In the genomic region with DNA sequence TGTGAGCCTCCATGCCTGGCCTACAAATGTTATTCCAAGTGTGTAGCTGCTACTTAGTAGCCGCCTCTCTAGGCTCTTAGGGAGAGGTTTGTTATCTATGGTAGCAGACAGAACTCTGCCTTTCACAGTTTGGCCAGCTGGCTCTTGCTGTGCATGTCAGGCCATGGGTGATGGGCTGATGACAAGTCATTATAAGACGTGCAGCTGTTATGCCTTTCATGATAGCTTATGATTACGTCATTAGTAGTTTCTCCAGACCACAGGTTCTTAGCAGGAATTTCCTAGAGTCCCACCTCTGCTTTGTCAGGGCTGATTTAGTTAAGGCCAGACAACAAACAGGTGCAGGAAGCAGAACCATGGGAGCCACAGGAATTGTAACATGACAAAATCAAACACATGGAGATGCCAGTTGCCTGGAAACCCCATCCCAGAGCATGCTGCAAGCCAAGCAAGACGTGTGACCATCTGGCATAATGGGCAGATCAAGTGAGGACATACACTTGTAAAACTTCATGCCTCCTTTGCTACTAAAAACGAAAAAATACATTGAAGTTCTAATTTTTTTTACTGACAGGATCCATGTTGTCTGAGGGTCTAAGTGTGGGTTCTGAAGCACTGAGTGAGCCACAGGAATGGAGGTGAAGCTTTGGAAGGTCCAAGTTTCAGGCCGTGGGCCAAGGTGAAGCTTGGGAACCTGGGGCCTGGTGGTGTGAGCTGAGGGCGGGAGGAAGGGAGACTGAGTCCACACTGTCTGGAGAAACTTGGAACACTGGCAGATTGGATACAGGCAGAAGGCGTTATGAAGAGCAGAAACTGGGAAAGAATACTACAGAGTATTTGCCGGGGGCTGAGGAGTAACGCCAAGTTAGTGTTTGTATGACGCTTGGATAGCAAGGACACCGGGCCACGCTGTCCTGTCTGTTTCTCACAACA, we compare ENCODE assay signal across 8 mouse cellular contexts. TPM values are rescaled to one million over a fixed set of nuclear protein-coding genes. Genes with fewer than 3 reads are reported as not detected.
DNase-seq lines count a peak whose midpoint lies in the region; ATAC-seq lines count a peak whose summit lies in the region.

No protein-coding gene starts in this region.

- H3K4me3 ChIP-seq in forebrain, embryonic 14.5 days (ENCODE audit: low read depth, low read length): no peak overlapping the region
- H3K4me3 ChIP-seq in forebrain, embryonic 13.5 days: no peak overlapping the region
- H3K4me3 ChIP-seq in liver, embryonic 13.5 days (replicated peaks): no peak overlapping the region

- no peaks in the 10 kb centered on the region for H3K9me3 ChIP-seq in forebrain, embryonic 14.5 days (replicated peaks; ENCODE audit: control insufficient read depth, low read length)
- no peaks in the 10 kb centered on the region for H3K9me3 ChIP-seq in forebrain, embryonic 13.5 days (replicated peaks)
- H3K9me3 ChIP-seq in liver, embryonic 13.5 days (replicated peaks): no peaks in the 10 kb centered on the region

- 81% methylated on average over 13 of the region's 13 CpGs for WGBS in forebrain, embryonic 14.5 days
- WGBS in forebrain, embryonic 13.5 days: 86% methylated on average over 13 of the region's 13 CpGs
- 67% methylated on average over 13 of the region's 13 CpGs for WGBS in liver, embryonic 13.5 days (ENCODE audit: insufficient replicate concordance)

- H3K36me3 ChIP-seq in forebrain, embryonic 14.5 days (ENCODE audit: control insufficient read depth, insufficient read depth, low read length): no peaks in the 10 kb centered on the region
- no peaks in the 10 kb centered on the region for H3K36me3 ChIP-seq in forebrain, embryonic 13.5 days (ENCODE audit: poor library complexity, severe bottlenecking)
- H3K36me3 ChIP-seq in liver, embryonic 13.5 days: no peaks in the 10 kb centered on the region

- no peak overlapping the region for H3K9ac ChIP-seq in forebrain, embryonic 14.5 days (ENCODE audit: low read length)
- H3K9ac ChIP-seq in forebrain, embryonic 13.5 days: no peak overlapping the region
- peak overlapping the region; percentile 57 for H3K9ac ChIP-seq in liver, embryonic 13.5 days

- no peaks in the 10 kb centered on the region for H3K27me3 ChIP-seq in forebrain, embryonic 14.5 days (replicated peaks; ENCODE audit: control insufficient read depth, insufficient read depth, low read length)
- no peaks in the 10 kb centered on the region for H3K27me3 ChIP-seq in forebrain, embryonic 13.5 days
- peaks cover 5% of the 10 kb centered on the region; the same call in 1 of the 2 replicates for H3K27me3 ChIP-seq in liver, embryonic 13.5 days

- H3K4me1 ChIP-seq in forebrain, embryonic 14.5 days (ENCODE audit: control insufficient read depth, insufficient read depth, low read length): no peaks in the 10 kb centered on the region
- H3K4me1 ChIP-seq in forebrain, embryonic 13.5 days: no peaks in the 10 kb centered on the region
- peaks cover 52% of the 10 kb centered on the region for H3K4me1 ChIP-seq in liver, embryonic 13.5 days (replicated peaks)

- DNase-seq in forebrain, embryonic 14.5 days (ENCODE audit: low spot score): peak; percentile 23
- peak; percentile 53 for DNase-seq in MN1 (ENCODE audit: low spot score)
- peak; percentile 28 to 30 for DNase-seq in heart, adult 9 months (ENCODE audit: low spot score in 2 of 2)
- peak; percentile 79 for DNase-seq in liver, embryonic 13.5 days
- DNase-seq in kidney, adult 8-10 months: no peak
- no peak for DNase-seq in kidney, adult 9 months
- DNase-seq in neural tube, embryonic 10.5 days (ENCODE audit: extremely low spot score, low spot score): no peak

- H3K4me2 ChIP-seq in forebrain, embryonic 14.5 days (ENCODE audit: low read length): no peak overlapping the region
- no peak overlapping the region for H3K4me2 ChIP-seq in forebrain, embryonic 13.5 days
- H3K4me2 ChIP-seq in liver, embryonic 13.5 days: peak overlapping the region; percentile 47

- H3K27ac ChIP-seq in forebrain, embryonic 14.5 days (ENCODE audit: low read depth, low read length): no peak overlapping the region
- no peak overlapping the region for H3K27ac ChIP-seq in forebrain, embryonic 13.5 days
- H3K27ac ChIP-seq in liver, embryonic 13.5 days: peak overlapping the region; percentile 94

- no peak for ATAC-seq in forebrain, embryonic 14.5 days
- ATAC-seq in forebrain, embryonic 13.5 days: no peak
- peak; percentile 99 for ATAC-seq in liver, embryonic 13.5 days (ENCODE audit: low read depth)

RNA-seq across cellular contexts. Expression of gene Isca2, which starts 46.5 kb away (rescaled TPM):
- polyA plus RNA-seq in forebrain, embryonic 14.5 days (2014; fragmentation: Nextera tagmentation; extraction: Ambion mirVana): 137 and 163 TPM in 2 replicates
- polyA plus RNA-seq in forebrain, embryonic 13.5 days (2015; fragmentation: Nextera tagmentation; extraction: Ambion mirVana): 168 and 171 TPM in 2 replicates
- 105 and 111 TPM in 2 replicates for polyA plus RNA-seq in liver, embryonic 13.5 days (2015; fragmentation: Nextera tagmentation; extraction: Ambion mirVana)

RNA-seq across cellular contexts. Expression of gene Npc2, which starts 46.5 kb away (rescaled TPM):
- polyA plus RNA-seq in forebrain, embryonic 14.5 days (2014; fragmentation: Nextera tagmentation; extraction: Ambion mirVana): 72.5 and 76.4 TPM in 2 replicates
- 85.8 and 89.8 TPM in 2 replicates for polyA plus RNA-seq in forebrain, embryonic 13.5 days (2015; fragmentation: Nextera tagmentation; extraction: Ambion mirVana)
- 23.5 and 24.5 TPM in 2 replicates for polyA plus RNA-seq in liver, embryonic 13.5 days (2015; fragmentation: Nextera tagmentation; extraction: Ambion mirVana)

RNA-seq across cellular contexts. Expression of gene Ltbp2, which starts 56.8 kb away (rescaled TPM):
- polyA plus RNA-seq in forebrain, embryonic 14.5 days (2014; fragmentation: Nextera tagmentation; extraction: Ambion mirVana): 0.04 TPM in 1 of 2 replicates, not detected in the other
- polyA plus RNA-seq in forebrain, embryonic 13.5 days (2015; fragmentation: Nextera tagmentation; extraction: Ambion mirVana): 0.13 TPM in 1 of 2 replicates, not detected in the other
- 0.10 and 0.15 TPM in 2 replicates for polyA plus RNA-seq in liver, embryonic 13.5 days (2015; fragmentation: Nextera tagmentation; extraction: Ambion mirVana)

Comparison
In these comparisons a context has a peak if more than half of its experiments do, and no peak if none do; other contexts are left out.
1. DNase-seq: peak in forebrain, embryonic 14.5 days (single experiment), MN1 (single experiment), heart, adult 9 months (2 of 2) and liver, embryonic 13.5 days (single experiment); none in kidney, adult 8-10 months (0 of 2), kidney, adult 9 months (single experiment) and neural tube, embryonic 10.5 days (single experiment).